Mouse (Mus musculus) cerebellum, postnatal 10 days (tissue): ENCODE measurements around the gene Dctn2.
A peak's percentile ranks its signal among the peaks of the same experiment; 100 is the strongest.
"Not testable (repeated sequence)": the region's sequence is repeated elsewhere in the genome, so short reads cannot be mapped to it uniquely, and the experiment has no call there.

Experiments
- DNase-seq, 2 experiments: peaks; one replicate each; pipeline ENCODE4 v3.0.0; 2021; ENCODE audit warnings: mixed read lengths in 2 of 2

The Dctn2 gene

DNA sequence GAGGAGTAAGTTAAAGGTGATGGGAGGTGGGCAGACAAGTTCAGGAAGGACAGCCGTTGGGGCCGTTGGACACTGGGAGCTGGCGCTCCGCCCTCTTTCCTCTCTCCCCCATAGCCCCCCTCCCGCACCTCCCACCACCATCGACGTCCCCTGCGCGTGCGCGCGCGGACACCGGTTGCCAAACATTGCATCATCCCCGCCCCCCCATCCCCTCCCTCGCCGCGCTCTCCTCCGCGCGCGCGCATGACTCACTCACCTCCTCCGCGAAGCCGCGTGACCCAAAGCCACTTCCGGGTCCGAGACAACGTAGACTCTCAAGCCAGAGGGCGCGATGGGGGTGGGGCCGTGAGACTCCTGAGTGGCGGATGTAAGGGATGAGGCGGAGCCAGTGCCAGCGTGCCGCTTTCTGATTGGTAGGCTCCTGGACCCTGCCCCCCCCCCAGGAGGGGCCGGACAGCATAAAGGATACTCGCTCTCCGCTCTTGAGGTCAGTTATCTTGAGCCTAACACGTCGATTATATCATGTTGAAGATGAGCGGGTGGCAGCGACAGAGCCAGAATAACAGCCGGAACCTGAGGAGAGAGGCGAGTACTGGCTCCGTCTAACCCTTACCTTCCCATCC, 24.2 kb downstream of the Dctn2 start:
- peak; percentile 100 for DNase-seq

DNA sequence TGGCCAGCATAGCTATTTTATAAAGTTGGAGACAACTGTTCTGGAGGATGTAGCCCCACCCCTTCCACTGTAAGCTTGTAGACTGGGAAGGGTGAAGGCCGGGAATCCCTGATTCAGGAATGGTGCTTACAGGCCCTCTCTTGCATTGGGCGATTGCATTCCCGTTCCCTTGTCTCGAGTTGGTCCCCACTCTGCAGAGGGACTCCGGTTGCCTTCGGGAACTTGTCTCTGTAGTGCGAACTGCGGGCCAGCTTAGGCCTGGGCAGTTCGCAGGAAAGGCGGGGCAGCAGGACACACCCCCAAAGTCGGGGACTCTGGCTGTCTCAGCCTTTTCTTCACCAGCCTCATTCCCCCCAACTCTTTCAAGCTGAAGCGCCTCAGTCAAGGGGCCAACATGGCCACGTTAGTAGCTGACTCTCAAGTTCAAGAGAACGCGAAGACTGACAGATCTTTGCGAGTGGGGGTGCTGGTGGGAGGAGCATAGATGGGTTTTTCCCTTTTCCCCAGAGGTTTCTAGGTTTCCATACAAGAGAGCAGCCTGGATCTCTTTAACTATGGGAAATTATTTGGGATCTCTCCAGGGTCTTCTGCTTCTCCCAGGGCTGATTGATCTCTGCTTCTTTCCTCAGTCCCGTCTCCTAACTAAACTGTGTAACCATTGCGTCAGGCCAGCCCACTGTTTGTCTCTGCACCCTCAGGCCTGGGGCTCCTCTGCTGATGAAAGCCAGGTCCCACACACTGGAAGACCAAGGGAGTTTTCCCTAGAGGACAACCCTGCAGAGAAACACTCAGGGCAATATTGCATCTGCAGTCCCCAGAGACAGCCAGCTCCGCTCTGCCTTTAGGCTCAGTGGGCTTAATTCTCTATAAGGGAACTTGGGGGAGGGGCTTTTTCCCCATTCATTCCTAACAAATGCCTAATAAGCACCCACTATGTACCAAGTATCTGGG, 25.0 kb downstream of the Dctn2 start:
- DNase-seq = peak in 1 of 2 experiments; percentile 63

DNA sequence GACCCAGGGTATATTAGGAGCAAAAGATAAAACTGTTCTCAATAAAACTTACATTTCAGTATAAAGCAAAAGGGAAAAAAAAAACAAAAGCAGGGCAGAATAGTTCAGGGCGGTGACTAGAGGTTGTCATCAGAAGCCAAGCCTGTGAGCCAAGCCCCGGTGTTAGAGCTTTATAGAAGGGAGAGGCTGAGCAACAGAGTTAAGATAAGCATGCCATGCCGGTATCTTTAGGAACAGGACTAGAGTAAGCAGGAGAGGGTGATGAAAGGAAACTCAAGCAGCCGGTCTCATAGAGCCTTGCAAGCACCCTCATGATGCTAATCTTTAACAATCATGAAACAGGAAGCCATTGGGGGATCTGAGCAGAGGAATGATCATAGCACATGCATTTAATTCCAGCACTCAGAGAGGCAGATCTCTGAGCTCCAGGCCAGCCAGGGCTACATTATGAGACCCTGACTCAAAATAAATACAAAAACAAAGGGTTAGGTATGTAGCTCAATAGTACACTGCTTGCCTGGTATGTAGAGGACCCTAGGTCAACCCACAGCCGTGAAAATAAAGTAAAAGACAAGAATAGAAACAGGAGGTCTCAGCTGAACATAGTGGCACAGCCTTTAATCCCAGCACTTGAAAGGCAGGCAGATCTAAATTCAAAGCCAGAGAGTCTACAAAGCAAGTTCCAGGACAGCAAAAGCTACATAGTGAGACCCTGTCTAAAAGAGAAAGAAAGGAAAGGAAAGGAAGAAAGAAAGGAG, 25.9 kb downstream of the Dctn2 start:
- no peak for DNase-seq

DNA sequence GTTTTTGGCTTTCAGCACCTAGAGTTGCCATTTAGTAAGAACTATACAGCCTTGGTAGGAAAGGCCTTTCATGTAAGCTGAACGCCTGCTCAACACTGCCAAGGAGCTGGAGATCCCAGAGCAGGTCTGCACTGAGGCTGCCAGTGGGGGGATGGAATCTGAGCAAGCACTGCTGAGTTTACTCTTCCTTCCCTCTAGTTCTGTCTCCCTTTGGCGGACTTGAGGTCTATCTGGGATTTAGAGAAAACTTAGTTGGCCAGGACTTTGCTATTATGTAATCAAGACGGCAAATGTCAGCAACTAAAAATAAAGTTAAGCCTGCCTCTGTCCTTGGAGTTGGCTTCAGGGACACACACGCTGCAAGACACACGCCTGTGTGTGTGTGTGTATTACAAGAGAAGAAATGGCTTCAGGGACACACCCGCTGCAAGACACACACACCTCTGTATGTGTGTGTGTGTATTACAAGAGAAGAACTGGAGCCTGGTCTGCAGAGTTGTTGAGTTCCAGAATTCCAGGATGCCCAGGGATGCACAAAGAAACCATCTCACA, 26.9 kb downstream of the Dctn2 start:
- DNase-seq = no peak

DNA sequence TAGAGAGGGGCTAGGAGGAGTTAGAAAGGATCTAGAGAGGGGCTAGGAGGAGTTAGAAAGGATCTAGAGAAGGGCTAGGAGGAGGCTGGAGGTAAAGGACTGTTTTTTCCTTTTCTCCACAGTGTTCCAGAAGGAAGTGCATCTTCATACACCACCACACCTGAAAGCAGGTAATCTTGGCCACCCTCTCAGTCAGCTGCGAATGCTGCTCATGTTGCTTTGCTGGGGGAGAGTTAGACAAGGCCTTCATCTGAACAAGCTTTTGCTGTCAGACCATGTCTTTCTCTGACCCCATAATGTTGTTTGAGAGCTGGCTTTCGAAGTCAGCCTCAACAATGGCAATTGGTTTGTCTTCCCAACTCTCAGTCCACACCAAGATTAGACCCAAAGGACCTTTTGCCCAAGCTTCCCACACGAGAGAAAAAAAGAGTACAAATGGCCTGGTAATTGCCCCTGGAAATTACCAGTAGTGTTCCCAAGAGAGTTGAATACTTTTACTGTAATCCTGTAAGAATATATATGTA, 27.5 kb downstream of the Dctn2 start:
- DNase-seq = no peak

DNA sequence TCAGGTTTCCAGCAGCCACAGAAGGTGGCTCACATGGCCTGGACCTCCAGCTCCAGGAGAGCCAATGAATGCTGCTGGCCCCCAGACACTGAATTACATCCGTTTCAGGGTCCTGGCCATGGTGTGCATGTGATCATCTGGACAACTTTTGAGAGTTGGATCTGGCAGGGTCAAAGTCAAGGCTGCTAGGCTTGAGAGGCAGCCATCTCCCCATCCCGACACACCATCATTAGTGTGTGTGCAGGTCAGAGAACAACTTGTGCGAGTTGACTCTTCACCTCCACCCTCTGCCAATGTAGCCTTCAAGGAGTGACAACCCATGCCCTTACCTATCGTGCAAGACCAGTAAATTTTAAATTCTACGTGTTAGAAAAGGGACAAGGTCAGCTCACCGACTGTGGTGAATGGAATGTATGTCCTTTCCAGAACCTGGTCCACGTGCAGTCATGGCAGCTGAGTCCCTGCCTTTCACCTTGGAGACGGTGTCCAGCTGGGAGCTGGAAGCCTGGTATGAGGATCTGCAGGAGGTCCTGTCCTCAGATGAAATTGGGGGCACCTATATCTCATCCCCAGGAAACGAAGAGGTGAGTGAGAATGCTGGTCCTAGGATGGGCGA, 28.8 kb downstream of the Dctn2 start:
- no peak for DNase-seq

DNA sequence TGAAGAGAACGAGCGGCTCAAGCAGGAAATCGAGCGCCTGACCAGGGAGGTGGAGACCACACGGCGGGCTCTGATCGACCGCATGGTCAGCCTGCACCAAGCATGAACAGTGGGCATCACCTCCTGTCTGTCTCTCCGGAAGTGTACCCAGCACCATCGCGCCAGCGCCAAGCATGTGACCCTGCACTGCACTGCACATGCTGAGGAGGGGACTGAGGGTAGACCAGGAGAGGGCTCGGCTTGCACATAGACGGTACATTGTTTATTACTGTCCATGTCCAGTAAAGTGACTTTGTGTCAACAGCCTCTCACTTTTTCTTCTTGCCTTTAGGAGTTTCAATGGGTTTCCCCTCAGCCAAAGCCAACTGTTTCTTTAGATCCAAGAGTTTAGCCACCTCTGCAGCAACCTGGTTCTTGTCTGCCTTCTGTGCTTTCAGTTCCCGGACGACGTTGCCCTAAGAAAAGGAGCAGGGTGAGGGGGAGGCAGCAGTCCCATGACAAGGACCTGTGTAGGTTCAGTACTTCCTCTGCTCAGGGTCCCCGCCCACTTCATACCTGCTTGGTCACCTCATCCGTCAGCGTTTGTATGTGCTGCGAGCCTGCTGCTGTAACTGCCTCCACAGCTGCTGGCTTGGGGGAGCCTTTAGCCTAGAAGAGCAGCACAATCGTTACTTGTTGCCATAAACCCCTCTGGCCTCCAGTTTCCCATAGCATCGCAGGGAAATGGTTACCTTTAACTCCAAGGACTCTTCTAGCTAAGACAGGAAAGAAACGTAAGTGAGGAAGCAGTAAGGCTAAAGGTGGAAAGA, 30.0 kb downstream of the Dctn2 start:
- DNase-seq = no peak

DNA sequence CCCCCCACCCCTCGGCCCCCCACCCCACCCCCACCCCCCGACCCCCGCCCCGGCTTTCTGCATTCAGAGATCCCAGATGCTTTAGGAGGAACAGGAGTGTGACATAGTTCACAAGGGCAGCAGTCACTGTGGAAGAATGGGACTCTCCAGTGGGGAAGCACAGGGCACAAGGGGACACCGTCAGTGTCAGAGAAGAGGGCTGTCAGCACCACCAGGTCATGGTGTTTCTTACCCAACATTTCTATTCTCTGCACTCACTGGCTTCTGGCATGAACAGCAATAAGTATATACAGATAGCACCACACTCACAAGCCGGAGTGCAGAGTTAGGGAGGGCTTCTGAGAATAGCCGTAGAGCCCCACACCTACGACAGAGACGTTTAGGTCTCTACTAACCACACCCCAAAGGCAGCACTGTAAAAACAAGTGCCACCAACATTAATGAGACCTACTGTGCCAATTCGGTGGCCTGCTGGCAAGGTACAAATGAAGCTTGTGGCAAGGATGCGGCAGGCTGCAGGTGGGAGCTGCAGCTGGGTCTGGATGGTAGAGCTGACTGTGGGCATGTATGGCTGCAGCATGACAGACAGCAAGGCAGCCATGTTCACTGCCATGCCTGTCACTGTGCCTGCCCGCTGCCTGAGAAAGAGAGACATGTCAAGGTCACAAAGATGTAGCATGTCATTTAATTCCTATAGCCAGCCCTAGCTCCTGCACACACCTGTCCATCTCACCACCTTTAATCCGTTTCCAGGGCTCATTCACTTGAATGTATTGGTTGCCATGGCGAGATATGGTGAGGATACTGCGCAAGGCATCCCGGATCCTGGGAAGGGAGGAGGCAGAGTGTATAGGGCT, 31.1 kb downstream of the Dctn2 start:
- DNase-seq = no peak

DNA sequence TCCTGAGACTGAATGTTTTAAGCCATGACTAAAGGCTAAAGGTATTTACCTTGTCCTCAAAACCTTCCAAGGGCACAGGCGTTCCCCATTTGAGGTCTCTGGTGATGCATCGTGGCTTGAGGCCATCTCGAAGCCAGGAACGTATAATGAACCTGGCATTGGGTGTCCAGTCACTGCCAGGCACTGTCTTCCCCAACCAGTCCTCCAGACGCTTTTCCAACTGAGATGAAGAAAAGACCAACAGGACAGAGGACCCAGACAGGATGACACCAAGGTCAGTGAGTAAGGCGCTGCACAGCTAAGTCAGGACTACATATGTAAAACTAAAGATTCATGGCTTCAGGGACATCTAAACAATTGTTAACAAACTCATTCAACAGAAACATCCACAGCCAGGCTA, 34.2 kb downstream of the Dctn2 start:
- no peak for DNase-seq

DNA sequence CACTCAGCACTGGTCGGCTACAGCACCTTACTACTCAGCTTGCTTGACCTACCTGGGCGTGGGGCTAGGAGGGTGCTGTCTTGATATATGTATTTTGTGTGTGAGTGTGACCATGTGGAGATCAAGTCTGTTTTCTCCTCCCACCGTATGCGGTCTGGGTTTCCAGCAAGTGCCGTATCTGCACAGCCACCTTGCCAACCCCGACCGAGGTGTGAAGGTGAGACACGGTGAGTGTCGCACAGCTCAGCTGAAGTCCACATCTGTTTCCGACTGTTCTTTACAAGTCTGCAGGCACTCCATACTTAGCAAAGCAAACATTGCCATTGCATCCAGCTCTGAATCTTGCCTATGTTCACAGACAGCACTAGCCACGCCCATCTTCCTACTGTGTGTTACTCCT, 37.0 kb downstream of the Dctn2 start:
- DNase-seq = no peak

DNA sequence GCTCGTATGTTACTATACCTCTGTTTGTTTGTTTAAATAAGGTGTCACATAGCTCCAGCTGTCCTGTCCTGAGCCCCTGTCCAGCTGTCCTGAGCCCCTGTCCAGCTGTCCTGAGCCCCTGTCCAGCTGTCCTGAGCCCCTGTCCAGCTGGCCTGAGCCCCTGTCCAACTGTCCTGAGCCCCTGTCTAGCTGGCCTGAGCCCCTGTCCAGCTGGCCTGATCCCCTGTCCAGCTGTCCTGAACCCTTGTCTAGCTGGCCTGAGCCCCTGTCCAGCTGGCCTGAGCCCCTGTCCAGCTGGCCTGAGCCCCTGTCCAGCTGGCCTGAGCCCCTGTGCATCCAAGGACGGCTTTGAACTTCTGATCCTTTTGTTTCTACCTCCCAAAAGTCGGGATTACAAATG, 43.0 kb downstream of the Dctn2 start:
- not testable (repeated sequence) for DNase-seq

DNA sequence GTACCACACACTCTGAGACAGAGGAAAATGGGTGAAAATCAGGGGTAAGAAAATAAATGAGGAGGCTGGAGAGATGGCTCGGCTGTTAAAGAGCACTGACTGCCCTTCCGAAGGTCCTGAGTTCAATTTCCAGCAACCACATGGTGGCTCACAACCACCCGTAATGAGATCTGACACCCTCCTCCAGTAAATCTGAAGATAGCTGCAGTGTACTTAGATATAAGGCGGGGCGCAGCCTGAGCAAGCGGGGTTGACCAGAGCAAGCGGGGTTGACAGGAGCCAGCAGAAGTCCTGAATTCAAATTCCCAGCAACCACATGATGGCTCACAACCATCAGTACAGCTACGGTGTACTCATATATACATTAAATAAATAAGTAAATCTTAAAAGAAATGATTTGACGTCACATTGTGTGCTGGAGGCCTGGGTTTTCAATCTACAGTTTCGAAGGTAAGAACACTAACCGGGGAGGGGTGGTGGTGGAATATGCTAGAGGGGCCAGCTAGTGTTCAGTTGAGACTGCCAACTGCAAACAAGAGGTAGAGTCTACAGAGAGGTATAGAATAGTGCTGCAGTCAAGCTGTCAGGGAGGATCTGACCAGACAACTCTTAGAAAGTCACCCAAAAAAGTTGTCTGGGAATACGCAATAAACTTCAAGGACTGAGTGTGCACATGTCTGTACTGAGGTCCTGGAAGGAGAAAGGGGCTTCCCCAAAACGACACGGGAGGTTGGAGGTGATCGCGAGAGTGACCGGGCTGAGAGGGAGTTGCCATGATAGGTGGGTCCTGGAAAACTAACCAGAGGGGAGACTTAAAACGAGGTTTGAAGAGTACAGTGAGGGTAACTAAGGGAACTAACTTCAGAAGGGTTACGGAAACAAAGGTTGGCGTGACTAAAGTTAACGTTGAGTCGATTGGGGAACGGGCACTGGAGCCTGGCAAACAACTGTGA, 44.6 kb downstream of the Dctn2 start:
- peak in 1 of 2 experiments; percentile 60 for DNase-seq

DNA sequence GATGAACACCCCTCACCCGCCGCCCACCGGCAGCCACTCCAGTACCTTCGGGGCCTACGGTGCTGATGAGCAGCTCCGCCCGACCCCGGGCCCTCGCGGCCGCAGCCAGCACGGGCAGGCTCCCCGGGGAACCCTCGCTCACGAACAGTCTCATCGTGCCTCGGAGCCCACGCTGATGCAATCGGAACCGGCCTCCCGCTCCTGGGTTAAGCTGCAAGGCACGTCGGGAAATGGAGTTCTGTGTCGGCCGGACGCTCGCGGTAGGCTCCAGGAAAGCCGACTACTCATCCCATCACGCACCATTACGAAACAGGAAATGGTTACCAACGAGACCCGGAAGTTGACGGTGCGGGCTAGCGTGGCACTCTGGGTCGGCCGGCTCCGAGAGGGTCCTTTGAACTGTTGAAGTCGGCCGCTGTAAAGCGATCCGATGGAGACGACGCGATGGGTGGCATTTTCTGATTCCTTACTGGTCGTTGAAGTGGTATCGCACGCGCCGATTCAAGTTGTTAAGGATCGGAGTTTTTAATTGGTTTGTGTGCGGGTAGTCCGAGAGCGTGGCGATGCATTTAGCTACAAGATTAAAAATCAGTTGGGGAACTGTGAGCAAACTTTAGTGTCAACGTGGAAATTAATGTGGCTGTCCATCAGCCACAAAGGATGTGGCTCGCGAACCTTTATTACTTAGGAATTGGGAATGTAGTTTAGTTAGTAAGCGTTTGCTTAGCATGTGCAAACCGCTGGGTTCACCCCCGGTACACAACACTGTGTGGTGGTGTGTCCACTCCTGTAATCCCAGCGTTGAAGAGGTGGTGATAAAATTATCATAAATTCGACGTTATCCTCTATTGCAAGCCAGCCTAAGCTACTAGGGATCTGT, 45.5 kb downstream of the Dctn2 start, which contains the start of gene Mars:
TSS of gene Mars (minus strand) at position 311 of the 880 bp plus-strand sequence.
- DNase-seq = peak; percentile 93 to 95

DNA sequence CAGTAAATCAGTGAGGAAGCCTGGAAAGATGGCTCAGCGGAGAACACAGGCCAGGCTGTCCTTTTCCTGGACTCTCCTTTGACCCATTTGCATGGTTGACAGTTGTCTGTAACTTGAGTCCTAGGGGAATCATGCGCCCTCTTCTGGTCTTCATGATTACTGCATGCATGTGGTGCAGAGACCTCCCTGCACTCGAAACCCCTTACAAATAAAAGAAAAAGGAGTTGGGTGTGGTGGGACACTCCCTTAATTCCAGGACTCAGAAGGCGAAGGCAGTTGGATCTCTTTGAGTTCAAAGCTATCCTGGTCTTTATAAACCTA, 46.1 kb downstream of the Dctn2 start:
- peak; percentile 93 for DNase-seq

DNA sequence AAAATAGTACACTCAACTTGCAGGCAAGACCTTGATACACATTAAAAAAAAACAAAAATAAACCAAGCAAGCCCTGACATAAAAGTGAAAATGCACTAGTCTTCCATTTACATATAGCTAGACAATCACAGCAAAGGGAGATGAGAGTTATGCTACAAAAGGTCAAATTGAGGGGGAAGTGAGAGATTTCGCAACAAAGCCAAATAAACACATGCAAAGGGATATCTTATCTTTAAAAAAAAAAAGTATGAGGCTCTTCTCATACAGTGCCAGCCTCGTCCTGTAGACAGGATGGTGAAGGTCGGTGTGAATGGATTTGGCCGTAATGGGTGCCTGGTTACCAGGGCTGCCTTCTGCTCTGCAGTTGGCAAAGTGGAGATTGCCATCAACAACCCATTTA, 46.7 kb downstream of the Dctn2 start:
- DNase-seq = no peak

DNA sequence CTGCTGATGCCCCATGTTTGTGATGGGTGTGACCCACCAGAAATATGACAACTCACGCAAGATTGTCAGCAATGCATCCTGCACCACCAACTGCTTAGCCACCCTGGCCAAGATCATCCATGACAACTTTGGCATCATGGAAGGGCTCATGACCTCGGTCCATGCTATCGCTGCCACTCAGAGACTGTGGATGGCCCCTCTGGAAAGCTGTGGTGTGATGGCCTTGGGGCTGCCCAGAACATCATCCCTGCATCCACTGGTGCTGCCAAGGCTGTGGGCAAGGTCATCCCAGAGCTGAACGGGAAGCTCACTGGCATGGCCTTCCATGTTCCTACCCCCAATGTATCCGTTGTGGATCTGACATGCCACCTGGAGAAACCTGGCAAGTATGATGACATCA, 47.3 kb downstream of the Dctn2 start:
- DNase-seq = not testable (repeated sequence)

DNA sequence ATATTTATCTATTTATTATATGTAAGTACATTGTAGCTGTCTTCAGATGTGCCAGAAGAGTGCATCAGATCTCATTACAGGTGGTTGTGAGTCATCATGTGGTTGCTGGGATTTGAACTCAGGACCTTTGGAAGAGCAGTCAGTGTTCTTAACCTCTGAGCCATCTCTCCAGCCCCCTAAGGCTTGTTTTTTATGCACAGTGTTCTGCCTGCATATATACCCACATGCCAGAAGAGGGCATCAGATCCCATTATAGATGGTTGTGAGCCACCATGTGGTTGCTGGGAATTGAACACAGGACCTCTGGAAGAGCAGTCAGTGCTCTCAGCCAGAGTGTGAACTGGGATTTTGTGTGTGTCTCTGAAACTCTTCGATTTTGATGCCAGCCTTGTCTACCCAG, 48.8 kb downstream of the Dctn2 start:
- not testable (repeated sequence) for DNase-seq

DNA sequence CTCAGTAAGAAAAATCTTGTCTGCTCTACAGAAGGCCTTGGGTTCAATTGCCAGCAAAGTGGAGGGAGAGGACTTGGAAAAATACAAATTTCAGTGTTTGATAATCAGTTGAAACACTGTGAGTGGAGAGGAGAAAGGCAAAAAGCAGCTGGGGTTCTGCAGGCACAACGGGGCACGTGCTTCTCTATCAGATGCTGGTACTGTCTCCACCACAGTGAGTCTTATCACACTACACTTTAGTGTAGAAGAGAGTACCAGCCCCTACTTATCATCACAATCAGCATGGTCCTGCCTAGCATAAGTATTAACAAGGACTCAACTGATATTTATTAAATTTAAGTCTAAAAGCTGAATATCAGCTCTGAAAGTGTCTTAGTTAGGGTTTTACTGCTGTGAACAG, 51.1 kb downstream of the Dctn2 start:
- no peak for DNase-seq
